Mouse (Mus musculus): Measurements from ENCODE around the gene Zfp513. TPM values are rescaled to one million over a fixed set of nuclear protein-coding genes. Genes with fewer than 3 reads are reported as not detected.

Zfp513 gene
- total and polyA plus RNA-seq, 2 experiments from 2014 or later, result 3.4 to 30.7 TPM

DNA sequence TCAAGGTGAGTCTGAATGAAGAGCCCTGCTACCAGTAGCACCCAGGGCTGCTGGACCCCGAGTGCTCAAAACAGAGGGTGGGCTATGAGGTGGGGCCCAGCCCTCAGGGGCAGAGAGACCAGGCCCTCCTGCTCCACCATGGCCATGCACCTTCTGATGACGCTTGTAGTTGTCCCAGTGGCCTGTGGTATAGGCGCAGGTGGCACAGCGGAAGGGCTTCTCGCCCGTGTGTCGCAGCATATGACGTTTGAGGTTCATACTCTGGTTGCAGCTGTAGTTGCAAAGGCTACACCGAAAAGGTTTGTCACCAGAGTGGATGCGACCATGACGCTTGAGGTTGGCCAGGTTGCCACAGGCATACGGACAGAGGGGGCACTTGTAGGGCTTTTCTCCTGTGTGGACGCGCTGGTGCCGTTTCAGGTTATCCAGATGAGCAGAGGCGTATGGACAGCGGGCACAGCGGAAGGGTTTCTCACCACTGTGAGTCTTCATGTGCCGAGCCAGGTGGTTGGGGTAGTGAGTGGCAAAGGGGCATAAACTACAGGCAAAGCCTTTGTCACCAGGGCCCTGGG, 2.7 kb downstream of the Zfp513 start:
- H3K36me3 ChIP-seq (replicated peaks; ENCODE audit: control insufficient read depth, insufficient read depth, low read length), result peaks cover 75% of the 10 kb centered on the region
- no peak overlapping the region for H3K4me3 ChIP-seq (ENCODE audit: low read depth, low read length)
- no peaks in the 10 kb centered on the region for H3K27me3 ChIP-seq (ENCODE audit: control insufficient read depth, insufficient read depth, low read length)
- H3K9ac ChIP-seq (replicated peaks; ENCODE audit: low read depth, low read length), result no peak overlapping the region
- H3K4me2 ChIP-seq (ENCODE audit: low read depth, low read length), result no peak overlapping the region
- no peak overlapping the region for H3K27ac ChIP-seq (ENCODE audit: low read depth)
- ATAC-seq (ENCODE audit: insufficient read depth, low read depth), result no peak
- peaks cover 9% of the 10 kb centered on the region for H3K4me1 ChIP-seq (ENCODE audit: control insufficient read depth, insufficient read depth)
- no peak for DNase-seq (ENCODE audit: low spot score)
- 0 out of 2 replicates have a peak, but pooled peaks cover 4% of the 10 kb centered on the region for H3K9me3 ChIP-seq (replicated peaks; ENCODE audit: control insufficient read depth, low read length)
- TF ChIP-seq EP300 (IDR thresholded peaks at IDR 0.05; ENCODE audit: low read depth) (no peak), CTCF (IDR thresholded peaks at IDR 0.05; ENCODE audit: low read depth) (no peak)
- 88% methylated on average over 19 of the region's 19 CpGs for WGBS

DNA sequence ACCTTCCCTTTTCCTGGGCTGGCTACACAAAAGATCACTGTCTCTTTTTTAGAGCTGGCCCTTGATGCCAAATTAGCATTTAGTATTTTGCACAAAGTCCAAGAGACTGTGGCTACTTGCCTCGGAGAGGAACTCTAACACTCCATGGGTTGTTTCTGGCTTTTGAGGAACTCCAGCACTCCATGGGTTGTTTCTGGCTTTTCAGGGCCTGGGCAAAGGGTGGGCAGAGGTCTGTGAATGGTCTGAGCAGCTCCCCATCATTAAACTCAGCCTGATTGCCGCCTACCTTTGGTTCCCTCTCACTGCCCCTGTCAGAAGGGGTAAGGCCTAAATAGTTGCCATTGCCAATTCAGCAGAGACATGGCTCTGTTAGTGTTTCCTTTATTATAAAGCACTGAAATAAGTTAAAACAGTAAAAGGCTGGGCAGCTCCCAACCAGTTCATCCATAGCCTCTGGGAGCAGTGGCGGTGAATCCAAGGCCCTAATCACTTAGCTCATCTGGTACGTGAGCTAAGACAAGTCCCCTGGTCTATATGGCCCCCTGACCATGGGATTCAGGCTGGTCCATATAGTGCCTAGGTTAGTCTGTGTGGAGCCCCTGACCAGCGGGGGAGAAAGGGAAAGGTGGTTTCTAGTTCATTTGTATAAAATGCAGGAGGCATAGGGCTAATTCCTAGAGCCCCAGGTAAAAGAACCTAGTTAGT, 3.3 kb downstream of the Zfp513 start:
- no peak for DNase-seq (ENCODE audit: low spot score)
- ATAC-seq (ENCODE audit: insufficient read depth, low read depth), result no peak
- Histone ChIP-seq H3K36me3 (replicated peaks; ENCODE audit: control insufficient read depth, insufficient read depth, low read length) (peaks cover 68% of the 10 kb centered on the region), H3K4me2 (ENCODE audit: low read depth, low read length) (no peak overlapping the region), H3K4me3 (ENCODE audit: low read depth, low read length) (no peak overlapping the region), H3K9me3 (replicated peaks; ENCODE audit: control insufficient read depth, low read length) (0 out of 2 replicates have a peak, but pooled peaks cover 4% of the 10 kb centered on the region), H3K9ac (replicated peaks; ENCODE audit: low read depth, low read length) (no peak overlapping the region), H3K27ac (ENCODE audit: low read depth) (no peak overlapping the region), H3K4me1 (ENCODE audit: control insufficient read depth, insufficient read depth) (peaks cover 15% of the 10 kb centered on the region), H3K27me3 (ENCODE audit: control insufficient read depth, insufficient read depth, low read length) (no peaks in the 10 kb centered on the region)
- TF ChIP-seq CTCF (IDR thresholded peaks at IDR 0.05; ENCODE audit: low read depth) (no peak), EP300 (IDR thresholded peaks at IDR 0.05; ENCODE audit: low read depth) (no peak)
- 81% methylated on average over 5 of the region's 5 CpGs for WGBS

DNA sequence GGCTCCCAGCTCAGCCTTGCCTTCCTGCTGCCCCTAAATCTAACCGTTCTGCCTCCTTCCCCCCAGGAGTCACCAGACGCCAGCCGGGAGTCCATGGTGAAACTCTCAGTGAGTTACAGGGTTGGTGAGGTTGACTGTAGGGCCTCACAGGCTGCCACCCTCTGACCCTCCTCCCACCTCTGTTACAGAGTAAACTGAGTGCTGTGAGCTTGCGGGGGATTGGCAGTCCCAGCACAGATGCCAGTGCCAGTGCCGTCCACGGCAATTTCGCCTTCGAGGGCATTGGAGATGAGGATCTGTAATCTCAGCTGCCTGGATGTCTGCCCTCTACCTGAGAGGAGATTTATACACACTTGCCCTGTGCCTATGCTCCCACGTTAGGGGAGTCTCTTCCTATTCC, 3.9 kb downstream of the Zfp513 start:
- Histone ChIP-seq H3K27ac (ENCODE audit: low read depth) (no peak overlapping the region), H3K36me3 (replicated peaks; ENCODE audit: control insufficient read depth, insufficient read depth, low read length) (peaks cover 62% of the 10 kb centered on the region)
- WGBS, result 77% methylated on average over 9 of the region's 9 CpGs

DNA sequence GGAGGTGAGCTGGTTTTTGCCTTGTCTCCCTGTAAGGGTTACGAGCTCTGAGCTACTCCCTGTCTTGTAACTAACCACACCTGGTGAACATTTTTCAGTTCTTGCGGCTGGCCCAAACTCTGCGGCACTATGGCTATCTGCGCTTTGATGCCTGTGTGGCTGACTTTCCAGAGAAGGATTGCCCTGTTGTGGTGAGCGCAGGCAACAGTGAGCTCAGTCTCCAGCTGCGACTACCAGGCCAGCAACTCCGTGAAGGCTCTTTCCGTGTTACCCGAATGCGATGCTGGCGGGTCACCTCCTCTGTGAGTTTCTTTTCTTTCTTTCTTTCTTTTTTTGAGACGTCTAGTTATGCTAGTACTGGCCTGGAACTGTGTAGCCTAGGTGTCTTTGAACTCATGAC, 5.0 kb downstream of the Zfp513 start:
- DNase-seq (ENCODE audit: low spot score) (no peak), ATAC-seq (ENCODE audit: insufficient read depth, low read depth) (no peak)
- 94% methylated on average over 12 of the region's 12 CpGs for WGBS

More for the DNA sequence above, 3.9 kb downstream of the Zfp513 start:
- H3K9ac ChIP-seq (replicated peaks; ENCODE audit: low read depth, low read length), result no peak overlapping the region
- 0 out of 2 replicates have a peak, but pooled peaks cover 4% of the 10 kb centered on the region for H3K9me3 ChIP-seq (replicated peaks; ENCODE audit: control insufficient read depth, low read length)
- no peak overlapping the region for H3K4me2 ChIP-seq (ENCODE audit: low read depth, low read length)
- no peak overlapping the region for H3K4me3 ChIP-seq (ENCODE audit: low read depth, low read length)
- H3K27me3 ChIP-seq (ENCODE audit: control insufficient read depth, insufficient read depth, low read length), result no peaks in the 10 kb centered on the region
- peaks cover 16% of the 10 kb centered on the region for H3K4me1 ChIP-seq (ENCODE audit: control insufficient read depth, insufficient read depth)
- ATAC-seq (ENCODE audit: insufficient read depth, low read depth), result no peak
- no peak for DNase-seq (ENCODE audit: low spot score)
- TF ChIP-seq CTCF (IDR thresholded peaks at IDR 0.05; ENCODE audit: low read depth) (no peak), EP300 (IDR thresholded peaks at IDR 0.05; ENCODE audit: low read depth) (no peak)

DNA sequence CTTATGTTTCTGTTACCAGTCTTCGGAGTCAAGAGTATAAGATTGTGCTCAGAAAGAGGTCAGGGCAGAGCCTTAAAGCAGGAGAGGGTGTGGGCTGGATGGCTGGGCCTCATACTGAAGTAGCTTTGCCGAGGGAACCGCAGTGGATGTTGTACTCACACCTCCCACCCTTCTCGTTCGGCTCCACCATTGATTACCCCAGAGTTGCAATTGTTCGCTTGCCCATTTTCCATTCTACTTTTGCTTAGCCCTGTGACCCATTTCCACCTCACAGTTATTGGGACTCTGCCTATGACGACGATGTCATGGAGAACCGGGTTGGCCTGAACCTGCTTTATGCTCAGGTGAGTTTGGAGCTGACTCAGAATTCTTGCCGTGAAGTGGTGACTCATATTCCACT, 5.9 kb downstream of the Zfp513 start:
- DNase-seq (ENCODE audit: low spot score), result no peak
- H3K4me1 ChIP-seq (ENCODE audit: control insufficient read depth, insufficient read depth), result peaks cover 15% of the 10 kb centered on the region
- WGBS, result 90% methylated on average over 10 of the region's 10 CpGs
- H3K4me3 ChIP-seq (ENCODE audit: low read depth, low read length), result no peak overlapping the region
- no peak overlapping the region for H3K4me2 ChIP-seq (ENCODE audit: low read depth, low read length)
- 0 out of 2 replicates have a peak, but pooled peaks cover 4% of the 10 kb centered on the region for H3K9me3 ChIP-seq (replicated peaks; ENCODE audit: control insufficient read depth, low read length)
- H3K27ac ChIP-seq (ENCODE audit: low read depth), result no peak overlapping the region
- H3K9ac ChIP-seq (replicated peaks; ENCODE audit: low read depth, low read length), result no peak overlapping the region
- TF ChIP-seq CTCF (IDR thresholded peaks at IDR 0.05; ENCODE audit: low read depth), result no peak
- TF ChIP-seq EP300 (IDR thresholded peaks at IDR 0.05; ENCODE audit: low read depth), result no peak
- ATAC-seq (ENCODE audit: insufficient read depth, low read depth), result no peak
- peaks cover 58% of the 10 kb centered on the region for H3K36me3 ChIP-seq (replicated peaks; ENCODE audit: control insufficient read depth, insufficient read depth, low read length)
- no peaks in the 10 kb centered on the region for H3K27me3 ChIP-seq (ENCODE audit: control insufficient read depth, insufficient read depth, low read length)

More for the DNA sequence above, 5.0 kb downstream of the Zfp513 start:
- no peak overlapping the region for H3K27ac ChIP-seq (ENCODE audit: low read depth)
- peaks cover 58% of the 10 kb centered on the region for H3K36me3 ChIP-seq (replicated peaks; ENCODE audit: control insufficient read depth, insufficient read depth, low read length)
- H3K4me3 ChIP-seq (ENCODE audit: low read depth, low read length), result no peak overlapping the region
- H3K9me3 ChIP-seq (replicated peaks; ENCODE audit: control insufficient read depth, low read length), result 0 out of 2 replicates have a peak, but pooled peaks cover 4% of the 10 kb centered on the region
- H3K27me3 ChIP-seq (ENCODE audit: control insufficient read depth, insufficient read depth, low read length), result no peaks in the 10 kb centered on the region
- H3K4me2 ChIP-seq (ENCODE audit: low read depth, low read length), result no peak overlapping the region
- H3K4me1 ChIP-seq (ENCODE audit: control insufficient read depth, insufficient read depth), result peaks cover 14% of the 10 kb centered on the region
- TF ChIP-seq EP300 (IDR thresholded peaks at IDR 0.05; ENCODE audit: low read depth) (no peak), CTCF (IDR thresholded peaks at IDR 0.05; ENCODE audit: low read depth) (no peak)
- no peak overlapping the region for H3K9ac ChIP-seq (replicated peaks; ENCODE audit: low read depth, low read length)
